Mouse (Mus musculus) heart, embryonic 14.5 days (tissue): ENCODE data around the gene Setd6. TPM values are rescaled to one million over a fixed set of nuclear protein-coding genes. Genes with fewer than 3 reads are reported as not detected.

Source experiments
- ATAC-seq: fragments of 200-750 bp; cut with Nextera tagmentation; 2 replicates; pipeline ENCODE4 v1.8.0; 2017; ENCODE audit warnings: low read depth, moderate TSS enrichment; ENCODE audit not compliant: insufficient number of reproducible peaks, insufficient read depth, low FRiP score
- H3K27ac ChIP-seq, 2 experiments: fragments of 200-500 bp in 1 of 2; fragments of 300-500 bp in 1 of 2; sonication (generic) in 1 of 2; replicated peaks in 1 of 2; 2 replicates each; pipeline ENCODE4 v1.5.1; 2012 to 2014; ENCODE audit warnings: low read depth in 2 of 2, low read length in 2 of 2, control low read depth in 1 of 2, mild to moderate bottlenecking in 1 of 2, mixed read lengths in 1 of 2; ENCODE audit not compliant: control insufficient read depth in 1 of 2, insufficient read depth in 1 of 2
- H3K27me3 ChIP-seq: fragments of 300-500 bp; sonication (generic); 2 replicates; pipeline ENCODE4 v1.6.1; 2014; ENCODE audit warnings: mild to moderate bottlenecking, low read length, control low read depth; ENCODE audit not compliant: control insufficient read depth, insufficient read depth
- H3K36me3 ChIP-seq: fragments of 300-500 bp; sonication (generic); 2 replicates; pipeline ENCODE4 v1.6.1; 2014; ENCODE audit warnings: mild to moderate bottlenecking, control low read depth, low read length, mixed read lengths; ENCODE audit not compliant: control insufficient read depth, insufficient read depth
- H3K4me1 ChIP-seq, 2 experiments: fragments of 200-500 bp in 1 of 2; fragments of 300-500 bp in 1 of 2; sonication (generic) in 1 of 2; 2 replicates each; pipeline ENCODE4 v1.6.1; 2012 to 2014; ENCODE audit warnings: low read length in 2 of 2, control low read depth in 1 of 2, mixed read lengths in 1 of 2; ENCODE audit not compliant: control insufficient read depth in 2 of 2, insufficient read depth in 2 of 2
- H3K4me2 ChIP-seq: fragments of 300-500 bp; sonication (generic); 2 replicates; pipeline ENCODE4 v1.6.1; 2014; ENCODE audit warnings: mild to moderate bottlenecking, low read length
- H3K4me3 ChIP-seq, 2 experiments: fragments of 200-500 bp in 1 of 2; fragments of 300-500 bp in 1 of 2; sonication (generic) in 1 of 2; 2 replicates each; pipeline ENCODE4 v1.5.1; 2012 to 2014; ENCODE audit warnings: low read length in 2 of 2, mild to moderate bottlenecking in 2 of 2, control low read depth in 1 of 2, low read depth in 1 of 2, moderate library complexity in 1 of 2; ENCODE audit not compliant: control insufficient read depth in 1 of 2, insufficient read depth in 1 of 2
- H3K9ac ChIP-seq: fragments of 300-500 bp; sonication (generic); 2 replicates; pipeline ENCODE4 v1.6.1; 2014; ENCODE audit warnings: mild to moderate bottlenecking, low read length
- H3K9me3 ChIP-seq: fragments of 300-500 bp; sonication (generic); 2 replicates; pipeline ENCODE4 v1.6.1; 2016; ENCODE audit warnings: low read length, control low read depth; ENCODE audit not compliant: control insufficient read depth
- WGBS: fragments of 180-500 bp; shearing (Covaris S2); extraction: QIAGEN DNeasy Blood & Tissue Kit; methylation state at CpG from one replicate; pipeline ENCODE4 v1.1.7; 2014; 5-methylcytosine and 5-hydroxymethylcytosine counted together
- microRNA-seq: library from miRNA; unstranded; fragments of <30 nt; microRNA quantifications from one replicate; pipeline ENCODE4, GENCODE M21; 2016
- polyA plus RNA-seq: library from polyadenylated mRNA; unstranded; fragments of >200 nt; fragmentation: Nextera tagmentation; extraction: Ambion mirVana; gene quantifications from 2 replicates; pipeline ENCODE4 v1.2.1, GENCODE M21; 2014

Gene Setd6
- polyA plus RNA-seq, 1 experiment from 2014 or later, result 16.1 TPM

GRCm38 (mm10) chr8:95741732-95742131 lies 26.1 kb downstream of the Setd6 start:
- H3K27ac ChIP-seq, result no peak overlapping the region
- no peaks in the 10 kb centered on the region for H3K9me3 ChIP-seq
- H3K36me3 ChIP-seq, result peaks cover 100% of the 10 kb centered on the region
- no peak overlapping the region for H3K4me2 ChIP-seq
- no peak for ATAC-seq
- H3K4me1 ChIP-seq, result no peaks in the 10 kb centered on the region
- no peak overlapping the region for H3K4me3 ChIP-seq
- no peak overlapping the region for H3K9ac ChIP-seq
- no peaks in the 10 kb centered on the region for H3K27me3 ChIP-seq
- WGBS, result 86% methylated on average over 7 of the region's 7 CpGs

DNA sequence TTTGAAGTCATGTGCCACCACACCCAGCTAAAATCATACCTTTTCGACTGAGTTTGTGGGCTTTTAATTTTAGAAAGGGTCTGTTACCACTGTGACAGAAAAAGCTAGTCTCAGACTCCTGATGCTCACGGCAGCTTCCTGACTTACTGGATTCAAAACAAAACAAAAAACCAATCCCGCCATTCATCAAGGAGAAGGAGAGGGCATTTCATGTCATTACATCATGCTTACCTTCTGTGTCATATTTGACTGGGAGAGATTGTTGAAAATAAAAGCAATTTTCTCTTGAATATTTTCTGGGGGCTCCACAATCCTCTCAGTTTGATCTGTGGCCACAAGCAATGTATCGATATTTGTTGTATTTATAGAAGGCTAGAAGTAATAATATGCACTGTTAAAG lies 32.3 kb downstream of the Setd6 start:
- Histone ChIP-seq H3K4me2 (no peak overlapping the region), H3K27me3 (no peaks in the 10 kb centered on the region), H3K36me3 (peaks cover 100% of the 10 kb centered on the region), H3K9me3 (no peaks in the 10 kb centered on the region), H3K4me3 (no peak overlapping the region), H3K27ac (no peak overlapping the region), H3K4me1 (no peaks in the 10 kb centered on the region), H3K9ac (no peak overlapping the region)
- ATAC-seq, result no peak
- 86% methylated on average over 4 of the region's 4 CpGs for WGBS

- ATAC-seq, result no peak
- Histone ChIP-seq H3K27me3 (no peaks in the 10 kb centered on the region), H3K36me3 (peaks cover 100% of the 10 kb centered on the region), H3K4me1 (no peaks in the 10 kb centered on the region), H3K9ac (no peak overlapping the region), H3K9me3 (no peaks in the 10 kb centered on the region), H3K4me2 (no peak overlapping the region), H3K27ac (no peak overlapping the region), H3K4me3 (no peak overlapping the region)
- 100% methylated on average over 1 of the region's 1 CpGs for WGBS
Observed at GRCm38 (mm10) chr8:95751924-95752323, 36.2 kb downstream of the Setd6 start.

DNA sequence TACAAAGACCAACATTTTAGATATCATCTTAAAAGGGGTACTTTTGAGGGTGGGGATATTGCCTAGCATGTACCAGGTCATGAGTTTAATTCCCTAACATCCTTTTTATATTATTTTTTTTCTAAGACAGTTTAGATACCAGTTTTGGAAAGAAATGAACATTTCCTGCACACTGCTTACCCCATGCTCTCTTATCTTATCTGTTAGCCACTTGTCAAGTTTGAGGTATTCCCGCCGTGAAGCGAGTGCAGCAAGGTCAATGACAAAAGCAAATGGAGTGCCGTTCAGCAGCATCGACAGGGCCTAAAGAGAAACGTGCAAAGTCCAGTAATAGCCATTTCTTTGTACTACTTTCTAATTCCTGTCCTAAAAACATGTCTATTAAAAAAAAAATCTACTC lies 44.6 kb downstream of the Setd6 start:
- H3K9me3 ChIP-seq, result no peaks in the 10 kb centered on the region
- WGBS, result 7% methylated on average over 6 of the region's 6 CpGs
- no peak overlapping the region for H3K4me2 ChIP-seq
- peaks cover 0 to 8% of the 10 kb centered on the region in 2 experiments; a peak in 1 of 4 replicates for H3K4me1 ChIP-seq
- ATAC-seq, result no peak
- H3K36me3 ChIP-seq, result peaks cover 99% of the 10 kb centered on the region
- H3K27ac ChIP-seq, result no peak overlapping the region
- H3K9ac ChIP-seq, result no peak overlapping the region
- no peaks in the 10 kb centered on the region for H3K27me3 ChIP-seq
- H3K4me3 ChIP-seq, result no peak overlapping the region

- ATAC-seq, result no peak
- H3K27me3 ChIP-seq, result no peaks in the 10 kb centered on the region
- H3K36me3 ChIP-seq, result peaks cover 99% of the 10 kb centered on the region
- no peak overlapping the region for H3K4me2 ChIP-seq
- H3K9ac ChIP-seq, result no peak overlapping the region
- 86% methylated on average over 1 of the region's 1 CpGs for WGBS
- H3K4me1 ChIP-seq, result peaks cover 0 to 8% of the 10 kb centered on the region in 2 experiments; a peak in 1 of 4 replicates
- no peaks in the 10 kb centered on the region for H3K9me3 ChIP-seq
- no peak overlapping the region for H3K27ac ChIP-seq
- no peak overlapping the region for H3K4me3 ChIP-seq
Observed at GRCm38 (mm10) chr8:95764133-95764532, 48.5 kb downstream of the Setd6 start.

Small RNA genes within 50 kb of the gene (microRNA-seq; reads per million reads assigned to microRNA genes)
- gene Mir7073, result 2.5 reads per million

Other genes starting within 250 kb of the Setd6 start
- gene Csnk2a2, start 225.8 kb upstream of the Setd6 start, polyA plus RNA-seq, result 16.7 and 17.4 TPM in 2 replicates
- gene Ccdc113, start 181.8 kb upstream of the Setd6 start, polyA plus RNA-seq, result 2.4 and 2.8 TPM in 2 replicates
- not detected in 2 replicates for gene Prss54, start 139.5 kb upstream of the Setd6 start, polyA plus RNA-seq
- 13.8 and 13.9 TPM in 2 replicates for gene Gins3, start 82.4 kb upstream of the Setd6 start, polyA plus RNA-seq
- gene Ndrg4, start 38.9 kb upstream of the Setd6 start, polyA plus RNA-seq, result 309 and 325 TPM in 2 replicates
- gene Cnot1, start 91.6 kb downstream of the Setd6 start, polyA plus RNA-seq, result 83.1 and 92.4 TPM in 2 replicates
- gene Sap18b, start 109.5 kb downstream of the Setd6 start, polyA plus RNA-seq, result 265 and 287 TPM in 2 replicates
- gene Slc38a7, start 137.7 kb downstream of the Setd6 start, polyA plus RNA-seq, result 12.1 and 12.9 TPM in 2 replicates
- 131 and 160 TPM in 2 replicates for gene Got2, start 172.7 kb downstream of the Setd6 start, polyA plus RNA-seq